Mouse (Mus musculus) heart, adult 8-10 months (tissue): ENCODE measurements at regions not wholly inside any gene's neighbourhood (a gene's known extent, or its start where the extent isn't known, plus 50 kb on each side); places are given as distances from the start of the nearest gene placed in this dataset.
"Not testable (repeated sequence)": the region's sequence is repeated elsewhere in the genome, so short reads cannot be mapped to it uniquely, and the experiment has no call there.

Experiments
- DNase-seq: peaks from one replicate; pipeline ENCODE4 v3.0.0; 2022; ENCODE audit warnings: low spot score

DNA sequence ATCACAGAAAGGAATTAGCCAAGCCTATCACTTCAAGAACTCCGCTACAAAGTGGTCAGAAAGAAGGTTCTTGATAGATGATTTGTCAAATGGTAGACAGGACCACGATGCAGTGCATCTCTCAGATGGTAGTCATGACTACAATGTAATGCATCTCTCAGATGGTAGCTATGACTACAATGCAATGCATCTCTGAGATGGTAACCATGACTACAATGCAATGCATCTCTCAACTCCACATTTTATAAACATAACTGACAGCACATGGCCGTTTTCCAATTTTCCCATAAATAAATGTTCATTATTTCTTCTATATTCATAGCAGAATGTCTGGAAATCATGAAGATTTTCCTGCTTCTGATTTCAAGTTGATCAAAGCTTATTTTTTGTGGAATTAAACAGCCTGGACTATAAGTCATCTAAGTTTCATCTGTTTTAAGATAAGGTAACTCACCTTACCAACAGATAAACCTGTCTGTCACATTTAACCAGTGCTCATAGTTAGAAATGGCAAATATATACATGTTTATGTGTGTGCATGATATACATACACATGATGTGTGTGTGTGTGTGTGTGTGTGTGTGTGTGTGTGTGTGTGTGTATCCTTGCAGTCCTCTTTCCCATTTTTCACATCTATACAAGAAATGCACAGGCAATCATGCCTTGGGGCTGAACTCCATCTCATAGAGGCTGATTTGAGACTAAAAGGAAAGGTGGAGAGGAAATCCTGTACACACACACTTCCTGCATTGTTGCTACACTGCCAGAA lies 122.4 kb downstream of the Phf3 start:
- no peak for DNase-seq

DNA sequence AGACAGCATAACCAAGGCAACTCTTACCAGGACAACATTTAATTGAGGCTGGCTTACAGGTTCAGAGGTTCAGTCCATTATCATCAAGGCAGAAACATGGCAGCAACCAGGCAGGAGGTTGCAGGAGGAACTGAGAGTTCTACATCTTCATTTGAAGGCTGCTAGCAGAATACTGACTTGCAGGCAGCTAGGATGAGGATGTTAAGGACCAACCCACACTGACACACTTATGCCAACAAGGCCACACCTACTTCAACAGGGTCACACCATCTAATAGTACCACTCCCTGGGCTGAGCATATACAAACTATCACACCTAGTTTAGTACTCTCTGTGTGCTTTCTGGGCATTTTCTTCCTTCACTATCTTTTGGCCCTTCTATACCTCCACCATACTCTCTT lies 131.8 kb downstream of the Phf3 start:
- DNase-seq, result no peak

DNA sequence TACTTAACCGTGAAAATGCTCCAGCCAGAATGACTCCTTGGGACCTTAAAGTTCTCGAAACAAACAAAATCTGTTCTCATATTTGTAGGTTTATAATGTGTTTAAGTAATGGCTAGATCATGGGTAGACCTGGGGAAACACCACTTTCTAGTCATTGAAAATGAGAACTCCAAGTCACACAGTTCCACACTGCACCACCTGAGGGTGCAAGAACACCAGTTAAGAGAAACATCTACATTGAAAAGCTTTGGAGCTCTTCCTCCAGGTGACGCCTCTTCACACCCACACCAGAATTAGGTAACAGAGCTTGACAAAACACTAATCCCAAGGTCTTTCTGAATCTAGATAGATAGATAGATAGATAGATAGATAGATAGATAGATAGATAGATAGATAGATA lies 132.9 kb downstream of the Phf3 start:
- DNase-seq, result no peak

DNA sequence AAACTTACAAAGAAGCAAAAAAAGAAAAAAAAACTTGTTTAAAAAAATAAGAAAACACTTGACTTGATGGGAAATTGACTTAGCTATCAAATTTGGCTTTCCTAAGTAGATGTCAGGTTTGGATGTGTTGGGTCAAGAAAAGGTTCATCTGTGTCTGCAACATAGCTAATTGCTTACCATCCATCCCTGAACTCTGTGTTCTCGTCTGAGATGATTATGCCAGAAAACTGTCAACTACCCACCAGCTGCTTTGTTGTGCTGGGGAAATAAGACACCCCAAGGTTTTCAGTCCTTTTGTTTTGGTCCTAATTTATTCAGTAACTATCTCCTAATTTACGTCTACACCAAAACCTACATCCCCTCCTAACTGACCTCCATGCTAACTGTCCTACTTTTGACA lies 152.2 kb downstream of the Phf3 start:
- DNase-seq, result no peak

DNA sequence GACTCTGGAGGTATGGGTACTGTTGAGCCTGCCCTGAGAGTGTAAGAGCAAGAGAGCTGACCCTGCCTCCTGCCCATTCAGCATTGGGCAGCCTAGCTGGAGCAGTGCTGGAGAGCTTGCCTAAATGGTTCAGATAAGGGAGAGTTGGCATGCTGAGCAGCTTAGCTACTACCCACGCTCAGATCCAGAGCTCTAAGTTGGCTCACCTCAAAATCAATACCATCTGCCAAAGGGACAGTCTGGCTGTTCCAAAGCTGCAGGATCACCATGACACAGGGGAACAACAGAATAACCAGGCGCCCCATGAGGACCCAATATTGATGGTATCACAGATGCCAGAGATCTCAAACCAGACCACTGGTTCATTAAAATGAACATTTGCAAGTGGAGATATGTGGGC lies 152.9 kb downstream of the Phf3 start:
- no peak for DNase-seq

DNA sequence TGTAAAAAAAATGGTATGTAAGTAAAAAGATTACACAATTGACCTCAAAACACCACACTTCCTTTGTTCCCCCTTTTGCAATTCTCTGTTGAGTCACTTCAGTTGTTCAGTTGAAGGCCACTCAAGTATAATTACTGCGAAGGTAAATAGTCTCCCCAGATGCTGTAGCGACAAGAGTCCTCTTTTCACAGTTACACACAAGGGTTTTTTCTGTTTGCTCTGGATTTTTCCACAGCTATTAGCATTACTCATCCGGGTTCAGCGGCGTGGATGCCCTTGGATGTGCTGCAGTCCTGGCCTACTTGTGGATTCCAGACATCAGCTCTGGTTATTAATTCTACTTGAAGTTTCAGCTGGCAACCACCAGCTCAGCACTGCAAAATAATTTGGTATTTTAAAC lies 155.1 kb downstream of the Phf3 start:
- no peak for DNase-seq

DNA sequence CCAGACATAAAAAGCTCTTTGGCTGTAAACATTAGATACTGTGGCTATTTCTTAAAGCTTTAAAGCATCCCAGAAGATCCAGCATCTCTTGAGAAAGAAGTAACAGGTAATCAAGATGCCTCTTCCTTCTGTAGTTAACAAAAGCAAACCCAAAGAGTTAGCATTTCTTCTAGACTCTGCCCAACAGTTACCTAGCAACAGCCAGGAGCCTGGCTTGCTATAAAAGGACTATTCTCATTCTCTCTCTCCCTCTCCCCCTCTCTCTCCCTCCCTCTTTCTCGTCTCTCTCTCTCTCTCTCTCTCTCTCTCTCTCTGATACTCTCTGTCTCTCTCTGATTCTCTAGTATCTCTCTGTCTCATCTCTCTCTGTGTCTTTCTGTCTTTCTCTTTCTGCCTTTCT lies 157.4 kb downstream of the Phf3 start:
- no peak for DNase-seq

DNA sequence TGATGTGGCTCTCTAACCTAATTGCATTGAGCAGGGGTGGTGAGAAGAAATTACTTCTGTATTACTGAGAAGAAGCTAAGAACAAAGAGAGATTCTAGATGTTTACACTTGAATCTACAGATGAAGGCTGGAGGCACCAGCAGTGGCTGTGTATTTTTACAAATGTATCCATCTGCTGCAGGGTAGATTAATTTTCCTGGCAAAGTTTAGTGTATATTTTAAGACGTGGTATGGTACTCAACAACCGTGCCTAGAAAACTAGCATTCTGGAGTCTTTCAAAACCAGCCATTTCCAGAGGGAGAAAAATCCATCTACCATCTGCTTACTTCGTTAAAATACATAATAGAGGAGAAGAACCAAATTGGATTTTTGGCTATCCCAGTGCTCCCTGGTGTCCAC lies 172.6 kb downstream of the Phf3 start:
- DNase-seq, result no peak

DNA sequence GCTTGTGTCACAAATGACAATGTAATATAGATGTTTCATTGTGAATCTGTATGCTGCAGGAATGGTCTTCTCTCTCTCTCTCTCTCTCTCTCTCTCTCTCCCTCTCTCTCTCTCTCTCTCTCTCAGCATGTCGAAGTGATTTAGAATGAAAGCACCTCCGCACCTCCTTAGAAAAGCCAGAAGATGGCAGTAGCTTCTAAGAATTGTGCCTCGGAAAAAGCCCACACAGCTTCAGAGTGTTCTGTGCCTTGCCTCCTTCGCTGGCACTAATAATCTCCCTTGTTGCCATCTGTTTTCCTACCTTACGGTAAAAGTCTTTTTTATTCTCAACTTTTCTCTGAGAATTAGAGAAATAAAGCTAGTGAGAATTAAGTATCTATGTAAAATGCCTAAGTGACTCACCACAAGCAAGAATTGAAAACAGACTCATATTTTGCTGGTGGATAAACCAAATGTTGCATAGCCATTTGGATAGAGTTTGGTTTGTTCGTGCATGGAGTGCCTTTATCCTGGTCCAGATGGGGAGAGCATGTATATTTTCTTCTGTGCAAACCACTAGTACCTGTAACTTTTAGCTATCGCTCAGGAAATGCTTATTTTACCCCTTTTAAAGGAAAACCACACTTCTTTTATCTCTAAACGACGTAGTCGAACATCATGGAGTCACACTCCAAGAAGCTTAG lies 173.2 kb downstream of the Phf3 start:
- DNase-seq, result no peak

DNA sequence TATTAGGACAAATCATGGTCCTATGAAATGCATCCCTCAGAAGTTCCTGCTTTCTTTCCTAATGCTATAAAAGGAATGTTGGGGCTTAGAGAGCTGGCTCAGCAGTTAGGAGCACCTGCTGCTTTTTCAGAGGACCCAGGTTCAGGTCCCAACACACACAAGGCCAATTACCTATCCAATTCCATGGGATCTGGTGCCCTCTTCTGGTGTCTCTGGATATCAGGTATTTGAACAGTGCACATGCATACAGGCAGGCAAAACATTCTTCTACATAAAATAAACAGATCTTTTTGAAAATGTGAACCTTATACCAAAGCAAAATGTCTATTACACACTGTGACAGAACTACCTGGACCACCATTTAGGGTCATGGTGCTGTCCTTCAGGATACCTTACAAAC lies 177.4 kb downstream of the Phf3 start:
- DNase-seq, result no peak

DNA sequence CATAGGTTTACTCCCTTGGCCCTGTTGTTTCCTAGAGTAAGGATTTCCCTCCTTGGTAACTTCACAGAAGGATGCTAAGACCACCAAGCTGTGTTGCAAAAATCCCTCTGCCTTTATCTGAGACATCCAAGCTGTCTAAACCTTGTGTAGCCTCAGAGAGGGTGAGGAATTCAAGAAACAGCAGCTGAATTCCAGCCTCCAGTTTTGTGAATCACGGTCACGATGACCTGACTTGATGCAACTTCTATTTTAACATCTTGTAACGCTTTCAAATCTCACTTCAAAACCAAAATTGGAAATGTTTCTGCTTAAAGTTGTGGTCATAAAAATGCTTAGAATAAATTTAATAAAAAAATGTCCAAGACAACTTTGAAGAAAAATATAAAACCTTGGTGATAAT lies 188.4 kb downstream of the Phf3 start:
- DNase-seq, result no peak

DNA sequence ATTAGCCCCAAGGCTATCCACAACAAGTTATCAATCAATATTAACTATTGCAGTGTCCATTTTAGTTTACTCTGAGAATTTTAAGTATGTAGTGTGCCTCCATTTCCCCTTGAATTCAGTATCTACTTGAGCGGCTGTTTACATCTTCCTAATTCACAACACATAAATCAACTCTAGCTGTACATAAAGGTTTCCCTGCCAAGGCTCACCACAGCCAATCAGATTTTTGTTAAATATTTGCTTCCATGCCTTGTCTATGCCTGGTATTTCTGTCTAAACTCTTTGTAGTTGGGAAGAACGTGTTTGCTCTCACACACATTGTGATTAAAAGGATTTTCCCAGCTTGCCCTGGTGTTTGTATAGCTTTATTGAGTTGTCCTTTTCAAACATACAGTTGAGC lies 189.8 kb downstream of the Phf3 start:
- no peak for DNase-seq

DNA sequence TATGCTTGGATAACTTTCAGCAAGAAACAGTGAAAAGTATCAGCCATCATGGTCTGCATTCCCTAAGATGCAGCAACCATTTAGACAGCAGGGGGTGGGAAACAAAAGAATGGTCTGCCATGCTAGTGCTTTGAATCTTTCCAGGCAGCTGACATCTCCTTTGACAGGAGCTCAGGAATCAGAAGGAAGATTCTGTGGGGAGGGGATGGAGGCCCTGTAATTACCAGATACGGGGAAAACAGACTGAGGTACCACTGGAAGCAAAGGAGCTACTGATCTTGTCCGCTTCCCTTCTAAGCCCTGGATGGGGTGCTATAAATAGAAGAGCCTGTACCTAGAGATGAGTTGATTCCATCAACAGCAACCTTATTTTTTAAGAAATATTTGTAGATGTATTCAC lies 233.9 kb downstream of the Phf3 start:
- no peak for DNase-seq

DNA sequence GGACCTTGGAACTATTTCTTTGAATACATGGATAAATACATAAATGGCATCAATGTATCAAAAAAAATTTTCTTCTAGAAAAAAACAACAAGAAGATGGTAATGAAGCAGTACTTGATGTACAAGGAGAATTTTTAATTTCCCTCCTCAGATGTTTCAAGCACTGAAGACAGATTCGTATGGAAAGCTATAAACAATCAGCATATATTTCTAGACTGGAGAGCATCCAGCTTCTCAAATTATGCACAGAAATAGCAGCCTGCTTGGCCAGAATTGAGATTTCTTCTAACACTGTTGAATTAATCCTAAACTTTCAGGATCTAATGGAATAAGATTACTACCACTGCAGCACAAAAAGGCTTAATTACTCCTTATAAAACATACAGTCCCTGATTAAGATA lies 241.0 kb downstream of the Phf3 start:
- DNase-seq, result no peak

DNA sequence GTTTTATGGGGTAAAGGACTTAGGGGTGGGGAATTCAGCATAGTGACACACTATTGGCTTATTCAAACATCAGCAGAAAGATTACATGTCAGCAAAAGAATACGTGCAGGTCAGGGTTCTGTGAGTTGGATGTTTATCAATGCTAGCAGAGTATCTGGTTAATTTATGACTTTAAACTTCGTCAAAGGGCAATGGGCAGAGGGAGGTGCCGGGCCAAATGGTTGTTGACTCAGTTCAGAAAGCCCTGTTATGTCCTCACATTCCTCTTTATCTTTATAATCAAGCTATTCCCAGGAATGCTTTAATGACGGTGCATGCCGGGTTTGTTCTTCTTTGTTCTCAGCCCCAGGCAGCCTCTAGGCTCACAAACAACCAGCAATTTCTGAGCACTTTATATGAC lies 245.9 kb downstream of the Phf3 start:
- DNase-seq, result not testable (repeated sequence)

DNA sequence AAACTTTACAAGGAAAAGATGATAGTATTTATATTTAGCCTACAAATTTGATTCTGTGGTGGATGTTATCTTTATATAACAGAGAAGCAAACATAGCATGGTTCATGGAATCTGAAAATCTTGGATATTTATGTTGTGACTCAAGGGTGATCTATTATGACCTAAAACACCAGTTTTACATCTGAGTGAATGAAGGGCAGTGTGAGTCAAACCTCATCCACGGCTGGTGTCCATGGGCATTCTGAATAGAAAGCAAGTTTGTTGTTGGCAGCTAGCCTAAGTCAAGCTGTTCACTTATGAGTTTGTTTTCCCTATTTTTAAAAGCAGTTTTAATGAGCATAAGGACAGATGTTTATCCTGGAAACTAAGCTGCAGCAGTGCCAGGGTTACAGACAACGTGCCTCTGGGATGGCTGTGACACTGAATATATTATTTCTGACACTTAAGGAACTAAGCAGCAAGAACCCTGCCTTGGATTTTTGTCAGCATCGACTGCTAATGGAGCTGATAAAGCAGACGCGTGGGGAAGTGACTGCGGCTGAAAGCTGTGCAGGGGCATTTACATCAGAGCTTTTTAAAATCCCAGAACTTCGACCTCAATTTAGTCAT lies 278.5 kb downstream of the Phf3 start:
- DNase-seq, result no peak

DNA sequence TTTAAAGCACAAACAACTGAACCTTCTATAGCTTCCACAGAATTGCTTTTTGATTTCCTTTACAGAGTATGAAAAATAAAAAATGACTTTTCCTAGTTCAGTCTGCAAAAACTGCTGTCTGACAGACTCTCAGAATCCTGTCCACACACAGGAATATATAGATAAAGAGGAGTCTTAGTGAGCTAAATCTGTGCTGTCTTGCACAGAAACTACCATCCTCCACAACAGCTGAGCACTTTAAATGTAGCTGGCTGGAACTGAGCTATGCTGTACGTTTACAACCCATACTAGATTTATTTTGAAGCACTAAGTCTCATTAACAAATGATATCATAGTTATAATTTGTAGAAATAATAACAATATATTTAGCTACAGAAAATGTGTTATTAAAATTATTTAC lies 279.7 kb downstream of the Phf3 start:
- no peak for DNase-seq

DNA sequence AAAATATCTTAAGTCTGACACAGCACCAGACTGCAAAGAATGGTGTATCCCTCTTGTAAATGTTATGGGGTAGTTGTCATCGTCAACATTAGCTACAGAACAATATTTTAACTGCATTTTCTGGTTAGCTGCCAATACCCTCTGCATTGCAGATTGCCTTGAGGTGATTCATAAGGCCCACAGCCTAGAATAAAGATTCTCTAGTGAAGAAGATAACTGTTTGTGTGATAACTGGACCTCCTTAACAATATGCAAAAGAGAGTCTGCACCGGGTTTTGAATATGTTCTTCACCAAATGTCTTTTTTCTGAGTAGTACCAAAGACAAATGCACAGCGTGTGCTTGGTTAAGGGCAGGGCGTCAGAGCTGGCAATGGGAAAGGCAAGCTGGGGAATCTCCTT lies 283.0 kb downstream of the Phf3 start:
- DNase-seq, result no peak

DNA sequence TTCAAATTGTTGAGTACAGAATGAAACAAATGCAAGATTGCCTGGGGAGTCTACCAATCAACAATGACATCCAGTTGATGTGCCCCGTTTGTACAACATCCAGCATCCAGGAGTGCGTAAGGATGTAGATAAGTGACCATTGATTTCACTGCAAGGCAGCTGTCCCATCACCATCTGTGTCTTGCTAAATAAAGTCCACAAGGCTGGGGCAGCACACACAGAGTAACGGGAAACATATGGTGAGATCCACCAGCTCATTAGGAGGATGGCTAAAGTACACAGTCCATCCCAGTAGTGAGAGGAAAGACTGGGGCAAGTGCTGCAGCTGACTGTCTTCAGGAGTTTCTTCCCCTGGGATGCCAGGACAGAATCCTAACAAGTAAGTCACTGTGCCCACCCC lies 284.8 kb downstream of the Phf3 start:
- DNase-seq, result no peak

DNA sequence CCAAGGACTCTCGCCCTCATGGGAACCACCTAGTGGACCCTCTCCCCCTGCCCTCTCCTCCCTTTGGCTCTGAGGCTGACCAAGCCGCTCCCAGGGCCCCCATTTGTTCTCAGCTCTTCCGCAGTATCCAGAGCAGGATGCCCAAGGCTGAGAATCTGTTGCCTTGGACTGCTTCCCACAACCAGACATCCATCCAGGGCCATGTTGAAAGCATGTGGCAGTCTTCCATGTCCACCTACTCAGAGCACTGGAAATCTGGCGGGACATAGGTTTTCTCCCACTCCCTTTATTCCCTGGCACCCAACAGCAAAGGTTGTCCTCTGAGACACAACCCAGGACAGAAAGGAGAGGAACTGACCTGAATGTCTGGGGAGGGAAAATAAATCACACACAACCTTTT lies 285.4 kb downstream of the Phf3 start:
- DNase-seq, result no peak

DNA sequence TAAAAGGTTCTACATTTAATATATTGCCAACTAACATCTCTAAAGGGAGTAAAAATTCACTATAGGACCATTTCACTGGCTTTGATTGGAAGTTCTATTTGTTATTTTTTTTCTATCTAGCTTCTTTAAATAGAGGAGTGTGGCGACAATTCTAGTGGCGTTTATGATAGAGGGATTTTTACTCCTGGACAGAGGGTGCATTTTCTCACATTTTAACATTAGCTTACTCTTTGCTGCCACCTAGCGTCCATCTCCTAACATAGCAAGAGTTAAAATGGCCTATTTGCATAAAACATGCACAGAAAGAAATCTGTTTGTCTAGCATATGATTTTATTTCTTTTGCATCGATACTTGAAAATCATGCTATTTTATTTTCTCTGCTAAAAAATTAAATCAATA lies 288.9 kb downstream of the Phf3 start:
- peak; percentile 9 for DNase-seq

DNA sequence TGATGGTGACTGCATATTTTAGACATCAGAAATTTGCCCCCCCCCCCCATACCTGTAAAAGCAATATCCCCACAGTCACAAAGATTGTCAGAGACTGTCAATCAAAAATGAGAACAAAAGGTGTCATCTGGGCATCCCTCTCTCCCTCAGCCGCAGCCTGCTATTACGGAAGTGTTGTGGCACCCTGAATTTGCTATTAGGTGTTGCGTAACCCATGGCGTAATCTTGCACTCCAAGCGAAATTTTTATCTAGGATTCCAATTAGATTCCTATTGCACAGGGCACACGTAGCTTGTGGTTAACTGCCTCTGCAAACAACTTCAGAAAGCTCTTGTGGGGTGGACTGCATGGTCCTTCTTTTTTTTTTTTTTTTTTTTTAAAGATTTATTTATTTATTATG lies 289.9 kb downstream of the Phf3 start:
- no peak for DNase-seq

DNA sequence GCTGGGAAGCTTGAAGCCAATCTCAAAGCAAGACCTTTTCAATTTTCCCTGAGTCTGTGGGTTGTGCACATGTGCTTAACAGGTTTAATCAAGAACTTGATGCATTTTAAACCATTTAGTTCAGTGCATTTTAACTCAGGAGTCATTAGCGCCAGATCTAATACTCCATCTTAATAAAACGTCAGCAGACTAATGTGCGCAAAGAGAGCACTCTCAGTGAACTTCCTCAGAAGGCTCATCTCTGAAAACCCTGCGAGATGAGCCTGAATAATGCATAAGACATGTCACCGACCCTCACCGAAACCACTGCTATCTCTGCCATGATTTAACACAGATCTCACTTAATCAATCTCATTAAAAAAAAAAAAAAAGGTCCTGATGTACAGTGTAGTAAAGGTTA lies 309.0 kb downstream of the Phf3 start:
- DNase-seq, result no peak
